Mouse (Mus musculus) limb, embryonic 14.5 days (tissue): ENCODE results near the gene Cela3b. TPM values are rescaled to one million over a fixed set of nuclear protein-coding genes. Genes with fewer than 3 reads are reported as not detected.

Experiments
- ATAC-seq: fragments of 200-750 bp; cut with Nextera tagmentation; 2 replicates; pipeline ENCODE4 v1.8.0; 2017; ENCODE audit warnings: low read depth, moderate number of reproducible peaks, moderate TSS enrichment; ENCODE audit not compliant: low FRiP score
- DNase-seq: peaks from one replicate; pipeline ENCODE4 v3.0.0-alpha.2; 2015; ENCODE audit warnings: low spot score
- H3K27ac ChIP-seq: fragments of 300-500 bp; sonication (generic); replicated peaks from 2 replicates; pipeline ENCODE4 v1.5.1; 2014; ENCODE audit warnings: low read depth, mild to moderate bottlenecking, low read length, moderate library complexity, mixed read lengths
- H3K27me3 ChIP-seq: fragments of 300-500 bp; sonication (generic); 2 replicates; pipeline ENCODE4 v1.6.1; 2014; ENCODE audit warnings: low read length, mixed read lengths; ENCODE audit not compliant: control insufficient read depth, insufficient read depth
- H3K36me3 ChIP-seq: fragments of 300-500 bp; sonication (generic); 2 replicates; pipeline ENCODE4 v1.6.1; 2014; ENCODE audit warnings: mild to moderate bottlenecking, low read length, moderate library complexity, mixed read lengths; ENCODE audit not compliant: control insufficient read depth, insufficient read depth
- H3K4me1 ChIP-seq: fragments of 300-500 bp; sonication (generic); 2 replicates; pipeline ENCODE4 v1.6.1; 2014; ENCODE audit warnings: antibody characterized with exemption, low read length, mixed read lengths; ENCODE audit not compliant: control insufficient read depth, insufficient read depth
- H3K4me2 ChIP-seq: fragments of 300-500 bp; sonication (generic); replicated peaks from 2 replicates; pipeline ENCODE4 v1.6.1; 2014; ENCODE audit warnings: low read depth, mild to moderate bottlenecking, low read length, moderate library complexity; ENCODE audit not compliant: severe bottlenecking
- H3K4me3 ChIP-seq: fragments of 300-500 bp; sonication (generic); replicated peaks from 2 replicates; pipeline ENCODE4 v1.5.1; 2014; ENCODE audit warnings: low read length
- H3K9ac ChIP-seq: fragments of 300-500 bp; sonication (generic); 2 replicates; pipeline ENCODE4 v1.6.1; 2014; ENCODE audit warnings: mild to moderate bottlenecking, low read depth, low read length, moderate library complexity; ENCODE audit not compliant: severe bottlenecking
- H3K9me3 ChIP-seq: fragments of 300-500 bp; sonication (generic); 2 replicates; pipeline ENCODE4 v1.6.1; 2016; ENCODE audit warnings: low read length; ENCODE audit not compliant: control insufficient read depth
- POLR2A ChIP-seq: fragments of 200-500 bp; IDR thresholded peaks from 2 replicates; pipeline ENCODE4 v1.8.0; 2012; ENCODE audit warnings: inconsistent platforms, mild to moderate bottlenecking, moderate library complexity, borderline replicate concordance; ENCODE audit not compliant: insufficient read depth, insufficient read length; ENCODE audit errors: extremely low read depth
- WGBS: fragments of 180-500 bp; shearing (Covaris S2); extraction: QIAGEN DNeasy Blood & Tissue Kit; methylation state at CpG from one replicate; pipeline ENCODE4 v1.1.7; 2014; 5-methylcytosine and 5-hydroxymethylcytosine counted together
- polyA plus RNA-seq, 2 experiments: library from polyadenylated mRNA; depleted of rRNA in 1 of 2; stranded (reverse) in 1 of 2; unstranded in 1 of 2; fragments of >200 nt; fragmentation: Nextera tagmentation in 1 of 2; extraction: Ambion mirVana in 1 of 2; gene quantifications; 2 replicates each; pipeline versions ENCODE4 v1.2.1 to v1.2.3; 2012 to 2014

The Cela3b gene
- polyA plus RNA-seq, 2 experiments = 0.28 to 0.29 TPM

DNA sequence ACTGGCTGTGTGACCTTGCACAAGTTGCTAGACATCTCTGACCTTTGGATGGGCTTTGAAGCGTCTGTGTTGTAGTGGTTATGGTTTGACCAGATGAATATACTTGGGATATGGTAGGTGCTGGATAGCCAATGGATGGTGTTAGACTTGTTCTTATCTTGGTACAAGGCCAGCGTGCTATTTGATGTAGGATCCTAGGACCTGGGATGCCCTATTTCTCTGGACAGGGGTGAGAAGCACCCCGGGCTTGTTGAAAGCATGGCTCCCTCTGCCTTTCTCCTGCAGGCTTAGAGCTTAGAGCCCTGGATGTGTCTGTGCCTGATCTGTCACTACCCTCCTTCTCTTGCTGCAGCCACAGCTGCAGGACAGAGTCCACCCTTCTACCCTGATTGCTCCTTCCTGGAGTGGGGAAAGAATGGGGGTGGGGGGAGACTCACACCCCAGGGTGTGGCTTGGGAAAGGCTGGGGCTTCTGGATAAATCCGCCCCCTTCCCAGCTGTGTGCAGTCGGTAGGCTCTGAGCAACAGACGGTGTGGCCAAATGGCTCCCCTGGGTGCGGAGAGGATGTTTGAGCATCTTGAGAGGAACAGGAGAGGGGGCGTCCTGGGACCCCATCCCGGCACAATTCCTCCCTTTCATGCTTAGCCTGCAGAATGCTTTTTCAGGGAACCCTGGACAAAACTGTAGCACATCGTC is 45.9 kb upstream of the Cela3b start:
- Histone ChIP-seq H3K4me1 (peaks cover 81% of the 10 kb centered on the region), H3K4me2 (peak overlapping the region; percentile 42), H3K36me3 (no peaks in the 10 kb centered on the region; the same call in 1 of the 2 replicates), H3K4me3 (peak overlapping the region; percentile 11; the same call in 1 of the 2 replicates), H3K27ac (peak overlapping the region; percentile 59), H3K27me3 (no peaks in the 10 kb centered on the region), H3K9ac (peak overlapping the region; percentile 45; the same call in 1 of the 2 replicates), H3K9me3 (no peaks in the 10 kb centered on the region)
- no peak for TF ChIP-seq POLR2A
- ATAC-seq (peak; percentile 56), DNase-seq (peak; percentile 72)
- 18% methylated on average over 10 of the region's 10 CpGs for WGBS

DNA sequence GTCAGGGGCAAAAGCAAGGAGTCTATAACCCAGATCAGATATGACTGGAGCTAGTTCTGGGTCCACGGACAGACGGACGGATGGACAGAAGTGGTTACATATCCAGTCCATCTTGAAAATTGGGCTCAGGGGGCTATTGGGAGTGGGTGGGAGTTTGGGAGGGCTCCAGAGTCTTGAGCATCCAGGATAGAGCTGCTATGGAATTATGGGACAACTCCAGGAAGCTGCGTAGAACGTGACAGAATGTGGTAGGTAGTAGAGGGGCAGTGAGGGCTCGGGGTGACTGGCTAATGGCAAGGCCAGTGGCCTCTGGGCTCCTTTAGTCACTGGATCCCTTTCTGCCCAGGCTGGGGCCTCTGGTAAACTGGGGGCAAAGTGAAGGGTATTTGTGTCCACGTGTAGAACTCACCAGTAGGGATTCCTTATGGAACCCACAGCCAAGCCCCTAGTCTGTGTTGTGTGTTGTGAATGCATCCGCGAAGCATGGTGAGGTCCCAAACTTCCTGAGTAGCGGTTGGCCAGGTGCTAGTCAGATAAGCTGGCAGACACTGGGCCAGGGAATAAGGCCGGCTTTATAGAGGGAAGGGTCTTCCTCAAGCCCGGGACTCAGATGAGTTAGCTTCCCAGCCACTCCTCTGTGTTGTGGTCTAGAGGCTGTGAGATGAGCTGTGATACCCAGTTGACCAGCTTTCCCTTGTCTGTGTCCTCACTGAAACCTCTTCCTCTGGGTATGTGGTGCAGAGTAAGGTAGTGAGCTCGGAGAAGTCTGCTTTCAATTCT is 45.1 kb upstream of the Cela3b start:
- Histone ChIP-seq H3K27me3 (no peaks in the 10 kb centered on the region), H3K9me3 (no peaks in the 10 kb centered on the region), H3K27ac (no peak overlapping the region), H3K4me1 (peaks cover 81% of the 10 kb centered on the region), H3K4me3 (no peak overlapping the region), H3K9ac (no peak overlapping the region), H3K4me2 (no peak overlapping the region), H3K36me3 (no peaks in the 10 kb centered on the region; the same call in 1 of the 2 replicates)
- ATAC-seq (no peak), DNase-seq (no peak)
- WGBS = 80% methylated on average over 13 of the region's 13 CpGs
- TF ChIP-seq POLR2A = no peak

DNA sequence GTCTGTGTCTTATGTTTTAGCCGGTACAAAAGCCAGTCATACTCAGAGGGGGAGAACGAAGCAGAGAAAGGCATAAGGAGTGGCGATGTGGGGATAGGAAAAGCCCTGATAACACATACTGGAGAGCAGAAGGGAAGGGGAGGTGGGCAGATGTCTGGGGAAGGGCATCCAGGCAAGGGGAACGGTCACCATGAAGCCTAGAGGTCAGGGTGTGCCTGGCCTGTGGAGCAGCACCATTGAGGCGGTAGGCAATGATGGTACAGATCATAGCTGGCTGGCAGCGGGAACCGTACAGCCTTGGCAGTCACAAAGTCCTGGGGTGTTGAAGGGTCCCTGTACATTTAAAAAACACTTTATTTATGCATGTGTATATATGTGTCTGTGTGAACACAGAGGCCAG is 44.4 kb upstream of the Cela3b start:
- ATAC-seq (no peak), DNase-seq (no peak)
- no peak overlapping the region for H3K9ac ChIP-seq
- H3K4me3 ChIP-seq = no peak overlapping the region
- no peaks in the 10 kb centered on the region; the same call in 1 of the 2 replicates for H3K36me3 ChIP-seq
- no peaks in the 10 kb centered on the region for H3K9me3 ChIP-seq
- 88% methylated on average over 7 of the region's 7 CpGs for WGBS
- H3K4me2 ChIP-seq = 0 out of 2 replicates have a peak overlapping the region, but pooled peaks have one; percentile 25
- TF ChIP-seq POLR2A = no peak
- no peaks in the 10 kb centered on the region for H3K27me3 ChIP-seq
- H3K27ac ChIP-seq = no peak overlapping the region
- peaks cover 81% of the 10 kb centered on the region for H3K4me1 ChIP-seq

DNA sequence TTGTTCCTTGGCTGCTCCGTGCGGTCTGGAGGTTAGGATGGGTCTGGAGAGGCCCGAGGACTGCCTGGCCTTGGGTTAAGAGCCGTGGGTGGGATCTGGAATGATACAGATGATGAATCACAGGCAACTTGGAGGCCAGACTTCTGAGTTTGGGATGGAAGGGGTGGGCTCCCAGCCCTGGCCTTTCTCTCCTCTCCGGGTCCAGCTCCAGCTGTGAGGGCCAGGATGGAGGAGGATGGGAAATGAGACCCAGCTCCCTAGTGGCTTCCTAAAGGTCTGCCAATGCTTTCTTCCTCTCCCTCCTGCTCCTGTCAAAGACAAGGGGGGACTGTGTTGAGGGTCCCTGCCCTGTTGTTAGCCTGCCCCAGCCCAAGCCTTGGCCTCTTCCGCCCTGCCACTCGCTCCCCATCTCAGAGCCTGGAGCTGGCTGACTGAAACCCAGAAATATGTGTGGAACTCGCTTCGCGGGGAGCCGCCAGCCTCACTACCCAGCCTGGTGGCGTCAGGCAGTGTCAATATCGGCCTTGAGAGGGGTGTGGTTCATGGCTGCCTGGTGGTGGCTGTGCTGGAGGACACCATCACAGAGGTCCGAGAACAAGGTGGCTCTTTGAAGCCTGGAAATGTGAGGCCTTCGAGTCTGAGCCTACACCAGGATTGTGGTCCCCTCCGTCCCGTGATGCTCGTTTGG is 43.5 kb upstream of the Cela3b start:
- H3K9ac ChIP-seq = peak overlapping the region; percentile 31; the same call in 1 of the 2 replicates
- no peak for TF ChIP-seq POLR2A
- WGBS = 49% methylated on average over 18 of the region's 18 CpGs
- peak; percentile 20; the same call in 1 of the 2 replicates for ATAC-seq
- no peak for DNase-seq
- H3K36me3 ChIP-seq = no peaks in the 10 kb centered on the region; the same call in 1 of the 2 replicates
- H3K4me1 ChIP-seq = peaks cover 77% of the 10 kb centered on the region
- H3K4me2 ChIP-seq = peak overlapping the region; percentile 25; the same call in 1 of the 2 replicates
- H3K27ac ChIP-seq = peak overlapping the region; percentile 43; the same call in 1 of the 2 replicates
- no peak overlapping the region; the same call in 1 of the 2 replicates for H3K4me3 ChIP-seq
- no peaks in the 10 kb centered on the region for H3K27me3 ChIP-seq
- H3K9me3 ChIP-seq = no peaks in the 10 kb centered on the region

DNA sequence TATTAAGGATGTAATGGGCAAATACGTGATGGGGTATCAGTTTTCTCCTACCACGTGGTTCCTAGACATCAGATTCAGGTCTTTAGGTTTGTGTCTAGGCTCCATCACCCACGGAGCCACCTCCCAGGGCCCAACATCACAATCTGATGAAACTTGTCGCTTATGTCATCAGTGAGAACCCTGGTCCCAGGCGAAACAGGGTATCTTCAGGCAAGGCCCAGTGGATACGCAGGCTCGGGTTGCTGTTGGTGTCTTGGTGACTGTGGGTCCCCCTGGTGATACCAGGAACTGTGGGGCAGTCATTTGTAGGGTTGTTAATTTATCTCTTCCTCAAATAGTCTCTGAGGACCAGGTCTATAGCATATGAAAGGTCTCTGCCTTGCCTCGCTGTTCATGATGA is 42.9 kb upstream of the Cela3b start:
- WGBS = 79% methylated on average over 8 of the region's 8 CpGs
- Histone ChIP-seq H3K36me3 (no peaks in the 10 kb centered on the region; the same call in 1 of the 2 replicates), H3K4me2 (0 out of 2 replicates have a peak overlapping the region, but pooled peaks have one; percentile 25), H3K27ac (peak overlapping the region; percentile 43; the same call in 1 of the 2 replicates), H3K27me3 (no peaks in the 10 kb centered on the region), H3K4me3 (no peak overlapping the region; the same call in 1 of the 2 replicates), H3K9ac (0 out of 2 replicates have a peak overlapping the region, but pooled peaks have one; percentile 31), H3K9me3 (no peaks in the 10 kb centered on the region), H3K4me1 (peaks cover 71% of the 10 kb centered on the region)
- DNase-seq (no peak), ATAC-seq (no peak)
- TF ChIP-seq POLR2A = no peak
